Mouse (Mus musculus) thymus, adult 2 months (tissue): Measurements from ENCODE around the gene E130114P18Rik.

Source experiments
- CTCF ChIP-seq: fragments of 200-500 bp; IDR thresholded peaks from 2 replicates; pipeline ENCODE4 v1.5.1; 2012; ENCODE audit warnings: mild to moderate bottlenecking, control low read depth, low read length, moderate library complexity, borderline replicate concordance; ENCODE audit not compliant: control insufficient read depth, poor library complexity, insufficient read depth; ENCODE audit errors: extremely low read depth
- POLR2A ChIP-seq: fragments of 200-500 bp; IDR thresholded peaks from 2 replicates; pipeline ENCODE4 v1.6.1; 2012; ENCODE audit warnings: mild to moderate bottlenecking, low read length, control low read depth, moderate library complexity; ENCODE audit not compliant: control insufficient read depth, poor library complexity, insufficient read depth; ENCODE audit errors: extremely low read depth

DNA sequence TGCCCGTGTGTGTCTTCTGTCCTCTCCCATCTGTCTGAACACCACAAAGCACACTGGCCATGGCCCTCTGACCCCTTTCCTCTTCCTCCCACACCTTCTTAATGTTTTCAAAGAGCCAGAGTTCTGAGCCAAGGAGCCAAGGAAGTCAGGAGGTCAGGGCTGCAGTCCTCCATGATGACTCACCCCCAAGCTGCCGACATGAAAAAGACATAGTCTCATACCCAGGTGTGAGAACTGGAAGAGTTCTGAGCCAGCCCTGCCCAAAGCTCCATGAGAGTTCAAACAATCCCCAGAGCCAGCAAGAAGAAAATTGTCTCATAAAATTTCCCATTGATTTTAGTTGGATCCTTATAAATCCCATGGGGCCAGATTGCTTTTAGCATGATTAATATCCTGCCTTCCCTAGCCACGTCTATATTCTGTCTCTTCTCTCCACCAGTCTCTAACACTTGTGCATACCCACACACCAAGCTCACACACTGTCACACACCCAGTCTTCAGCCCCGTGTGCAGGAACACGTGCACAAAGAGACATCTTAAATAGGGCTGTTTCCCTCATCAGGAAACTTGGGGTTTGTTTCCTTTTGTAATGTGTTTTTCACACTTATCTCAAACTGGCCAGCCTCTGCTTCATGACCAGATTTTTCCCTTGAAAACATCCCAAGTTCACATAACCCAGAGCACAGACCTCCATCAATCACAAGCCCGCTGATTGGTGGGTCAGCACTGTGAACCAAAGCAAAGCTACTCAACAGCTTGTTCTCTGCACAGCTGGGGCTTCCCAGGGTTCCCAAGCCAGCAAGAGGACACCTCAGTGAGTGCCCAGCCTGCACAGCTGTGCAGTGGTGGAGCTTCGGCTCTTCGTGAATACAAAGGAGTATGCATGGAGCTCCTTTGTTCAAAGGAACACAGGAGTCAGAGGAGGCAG lies 88.2 kb downstream of the E130114P18Rik start:
- TF ChIP-seq CTCF: no peak
- TF ChIP-seq POLR2A: no peak
